Mouse (Mus musculus): ENCODE measurements around the gene Msi2. TPM values are rescaled to one million over a fixed set of nuclear protein-coding genes. Genes with fewer than 3 reads are reported as not detected.

The Msi2 gene
- total and polyA plus RNA-seq, 2 experiments from 2014 or later: 22.1 to 94.6 TPM

DNA sequence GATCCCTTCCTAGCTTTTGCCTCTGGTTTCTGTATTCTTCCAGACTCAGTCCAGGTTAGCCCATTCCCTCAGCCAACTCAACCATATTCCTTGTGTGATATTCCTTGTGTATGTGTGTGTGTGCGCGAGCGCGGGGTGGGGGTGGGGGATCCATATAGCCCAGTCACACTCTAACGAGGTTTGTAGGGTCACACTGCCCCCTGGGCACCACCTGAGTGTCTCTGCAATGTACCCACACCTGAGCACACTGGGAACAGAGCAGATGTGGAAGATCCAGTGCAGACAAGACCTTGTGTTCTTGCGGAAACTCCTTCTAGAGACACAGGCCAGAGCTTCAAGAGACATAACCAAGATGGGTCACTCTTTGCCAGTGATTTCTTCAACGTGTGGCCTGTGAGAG is 72.5 kb downstream of the Msi2 start:
- H3K27ac ChIP-seq (ENCODE audit: low read depth): no peak overlapping the region
- H3K9ac ChIP-seq (replicated peaks; ENCODE audit: low read depth, low read length): no peak overlapping the region
- no peak overlapping the region for H3K4me3 ChIP-seq (ENCODE audit: low read depth, low read length)

DNA sequence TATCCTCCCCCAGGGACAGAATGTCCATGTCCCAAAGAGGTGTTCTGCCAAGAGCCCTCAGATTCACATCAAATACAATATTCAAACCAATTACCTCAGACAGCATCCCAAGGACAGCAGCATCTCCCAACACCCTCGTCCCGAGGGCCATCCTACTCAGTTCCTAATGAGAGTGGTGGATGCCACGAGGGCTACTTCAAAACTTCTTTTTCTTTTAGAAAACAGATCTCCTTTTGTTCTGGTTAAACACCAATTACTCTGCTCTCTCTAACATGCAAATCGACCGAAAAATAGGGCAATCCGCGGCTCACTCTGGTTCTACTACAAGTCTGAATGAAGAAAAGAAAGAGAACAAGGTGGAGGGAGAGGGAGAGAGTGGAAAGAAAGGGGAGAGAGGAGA is 73.6 kb downstream of the Msi2 start:
- Histone ChIP-seq H3K4me3 (ENCODE audit: low read depth, low read length) (no peak overlapping the region), H3K4me1 (ENCODE audit: control insufficient read depth, insufficient read depth) (peaks cover 9% of the 10 kb centered on the region), H3K4me2 (ENCODE audit: low read depth, low read length) (no peak overlapping the region), H3K27ac (ENCODE audit: low read depth) (no peak overlapping the region), H3K9ac (replicated peaks; ENCODE audit: low read depth, low read length) (no peak overlapping the region), H3K27me3 (ENCODE audit: control insufficient read depth, insufficient read depth, low read length) (no peaks in the 10 kb centered on the region), H3K36me3 (replicated peaks; ENCODE audit: control insufficient read depth, insufficient read depth, low read length) (peaks cover 11% of the 10 kb centered on the region), H3K9me3 (replicated peaks; ENCODE audit: control insufficient read depth, low read length) (no peaks in the 10 kb centered on the region)
- TF ChIP-seq CTCF (IDR thresholded peaks at IDR 0.05; ENCODE audit: low read depth): no peak
- no peak for TF ChIP-seq EP300 (IDR thresholded peaks at IDR 0.05; ENCODE audit: low read depth)
- ATAC-seq (ENCODE audit: insufficient read depth, low read depth) (no peak), DNase-seq (ENCODE audit: low spot score) (no peak)
- WGBS: 79% methylated on average over 7 of the region's 7 CpGs

More for the DNA sequence above, 72.5 kb downstream of the Msi2 start:
- DNase-seq (ENCODE audit: low spot score) (no peak), ATAC-seq (ENCODE audit: insufficient read depth, low read depth) (no peak)
- no peaks in the 10 kb centered on the region for H3K27me3 ChIP-seq (ENCODE audit: control insufficient read depth, insufficient read depth, low read length)
- TF ChIP-seq CTCF (IDR thresholded peaks at IDR 0.05; ENCODE audit: low read depth): peak; percentile 8; the same call in 1 of the 2 replicates
- no peak for TF ChIP-seq EP300 (IDR thresholded peaks at IDR 0.05; ENCODE audit: low read depth)
- WGBS: 77% methylated on average over 7 of the region's 7 CpGs
- no peak overlapping the region for H3K4me2 ChIP-seq (ENCODE audit: low read depth, low read length)
- H3K36me3 ChIP-seq (replicated peaks; ENCODE audit: control insufficient read depth, insufficient read depth, low read length): peaks cover 11% of the 10 kb centered on the region
- no peaks in the 10 kb centered on the region for H3K9me3 ChIP-seq (replicated peaks; ENCODE audit: control insufficient read depth, low read length)
- H3K4me1 ChIP-seq (ENCODE audit: control insufficient read depth, insufficient read depth): peaks cover 16% of the 10 kb centered on the region

DNA sequence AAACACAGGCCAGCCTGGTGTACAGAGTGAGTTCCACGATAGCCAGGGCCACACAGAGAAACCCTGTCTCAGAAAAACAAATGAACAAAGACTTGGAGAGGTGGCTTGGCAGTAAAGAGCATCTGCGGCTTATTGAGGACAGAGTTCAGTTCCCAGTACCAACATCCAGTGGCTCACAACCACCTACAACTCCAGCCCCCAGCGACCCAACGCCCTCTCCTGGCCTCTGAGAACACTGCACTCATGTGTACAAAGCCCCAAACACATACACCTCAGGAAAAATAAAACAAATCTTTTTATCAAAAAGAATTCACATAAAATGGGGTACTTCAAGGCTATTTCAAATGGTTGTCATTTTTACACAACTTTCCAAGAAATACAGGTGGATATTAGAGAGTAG is 78.5 kb downstream of the Msi2 start:
- Histone ChIP-seq H3K4me3 (ENCODE audit: low read depth, low read length) (no peak overlapping the region), H3K4me2 (ENCODE audit: low read depth, low read length) (no peak overlapping the region), H3K9ac (replicated peaks; ENCODE audit: low read depth, low read length) (no peak overlapping the region), H3K9me3 (replicated peaks; ENCODE audit: control insufficient read depth, low read length) (no peaks in the 10 kb centered on the region), H3K36me3 (replicated peaks; ENCODE audit: control insufficient read depth, insufficient read depth, low read length) (peaks cover 11% of the 10 kb centered on the region), H3K27ac (ENCODE audit: low read depth) (no peak overlapping the region), H3K4me1 (ENCODE audit: control insufficient read depth, insufficient read depth) (peaks cover 22% of the 10 kb centered on the region), H3K27me3 (ENCODE audit: control insufficient read depth, insufficient read depth, low read length) (no peaks in the 10 kb centered on the region)
- DNase-seq (ENCODE audit: low spot score) (no peak), ATAC-seq (ENCODE audit: insufficient read depth, low read depth) (no peak)
- no peak for TF ChIP-seq EP300 (IDR thresholded peaks at IDR 0.05; ENCODE audit: low read depth)
- TF ChIP-seq CTCF (IDR thresholded peaks at IDR 0.05; ENCODE audit: low read depth): no peak
- 70% methylated on average over 4 of the region's 4 CpGs for WGBS

DNA sequence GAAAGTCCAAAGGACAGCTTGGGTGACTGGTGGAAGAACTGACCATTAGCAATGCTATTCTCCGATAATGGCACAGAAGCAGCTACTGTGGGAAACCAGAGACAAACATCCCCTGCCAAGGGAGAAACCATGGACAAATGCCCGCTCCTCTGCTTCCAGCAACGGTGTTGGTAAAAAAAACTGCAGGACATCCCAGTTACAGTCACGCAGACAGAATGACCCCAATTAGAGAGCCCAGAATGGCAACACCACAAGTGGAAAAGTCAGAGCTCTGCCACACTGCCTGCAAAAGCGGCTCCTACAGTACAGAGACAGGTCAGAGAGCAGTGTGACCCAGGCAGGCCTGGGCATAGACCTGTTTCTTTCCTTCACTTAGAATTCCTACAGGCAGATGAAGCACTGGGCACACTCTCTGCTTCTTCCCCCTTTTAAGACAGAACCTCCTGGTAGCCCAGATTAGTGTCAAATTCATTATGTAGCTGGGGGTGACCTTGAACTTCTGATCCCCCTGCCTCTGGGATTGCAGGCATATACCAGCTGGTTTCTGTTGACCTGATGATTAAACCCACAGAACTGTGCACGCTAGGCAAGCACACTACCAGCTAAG is 79.3 kb downstream of the Msi2 start:
- Histone ChIP-seq H3K9ac (replicated peaks; ENCODE audit: low read depth, low read length) (no peak overlapping the region; the same call in 1 of the 2 replicates), H3K9me3 (replicated peaks; ENCODE audit: control insufficient read depth, low read length) (no peaks in the 10 kb centered on the region), H3K27ac (ENCODE audit: low read depth) (peak overlapping the region; percentile 43), H3K4me1 (ENCODE audit: control insufficient read depth, insufficient read depth) (peaks cover 28% of the 10 kb centered on the region), H3K4me3 (ENCODE audit: low read depth, low read length) (no peak overlapping the region), H3K36me3 (replicated peaks; ENCODE audit: control insufficient read depth, insufficient read depth, low read length) (peaks cover 11% of the 10 kb centered on the region), H3K27me3 (ENCODE audit: control insufficient read depth, insufficient read depth, low read length) (no peaks in the 10 kb centered on the region), H3K4me2 (ENCODE audit: low read depth, low read length) (no peak overlapping the region)
- DNase-seq (ENCODE audit: low spot score) (no peak), ATAC-seq (ENCODE audit: insufficient read depth, low read depth) (no peak)
- TF ChIP-seq CTCF (IDR thresholded peaks at IDR 0.05; ENCODE audit: low read depth) (no peak), EP300 (IDR thresholded peaks at IDR 0.05; ENCODE audit: low read depth) (no peak)
- 55% methylated on average over 6 of the region's 6 CpGs for WGBS

DNA sequence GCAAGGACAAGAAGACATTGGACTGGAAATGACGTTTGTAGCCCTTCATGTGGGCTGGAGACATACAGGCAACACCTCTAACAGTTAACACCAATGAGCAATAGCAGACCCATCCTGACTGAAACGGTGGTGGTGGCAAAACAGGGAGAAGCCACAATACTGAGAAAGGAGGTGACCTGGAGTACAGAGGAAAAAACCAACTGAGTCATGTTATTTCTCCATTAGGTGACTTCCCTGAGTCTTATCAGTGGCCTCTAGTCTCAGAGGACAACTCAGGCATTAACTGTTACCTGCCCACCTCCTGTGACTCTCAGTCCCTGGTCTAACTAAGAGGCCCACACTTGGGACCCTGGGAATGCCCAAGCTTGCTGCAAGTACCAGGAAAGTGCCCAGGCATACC is 80.1 kb downstream of the Msi2 start:
- Histone ChIP-seq H3K27ac (ENCODE audit: low read depth) (0 out of 2 replicates have a peak overlapping the region, but pooled peaks have one; percentile 43), H3K4me2 (ENCODE audit: low read depth, low read length) (no peak overlapping the region), H3K36me3 (replicated peaks; ENCODE audit: control insufficient read depth, insufficient read depth, low read length) (peaks cover 16% of the 10 kb centered on the region), H3K27me3 (ENCODE audit: control insufficient read depth, insufficient read depth, low read length) (no peaks in the 10 kb centered on the region), H3K4me1 (ENCODE audit: control insufficient read depth, insufficient read depth) (peaks cover 30% of the 10 kb centered on the region), H3K4me3 (ENCODE audit: low read depth, low read length) (no peak overlapping the region), H3K9ac (replicated peaks; ENCODE audit: low read depth, low read length) (no peak overlapping the region), H3K9me3 (replicated peaks; ENCODE audit: control insufficient read depth, low read length) (no peaks in the 10 kb centered on the region)
- DNase-seq (ENCODE audit: low spot score) (no peak), ATAC-seq (ENCODE audit: insufficient read depth, low read depth) (peak; percentile 24; the same call in 1 of the 2 replicates)
- 15% methylated on average over 2 of the region's 2 CpGs for WGBS
- TF ChIP-seq EP300 (IDR thresholded peaks at IDR 0.05; ENCODE audit: low read depth) (no peak), CTCF (IDR thresholded peaks at IDR 0.05; ENCODE audit: low read depth) (no peak)

DNA sequence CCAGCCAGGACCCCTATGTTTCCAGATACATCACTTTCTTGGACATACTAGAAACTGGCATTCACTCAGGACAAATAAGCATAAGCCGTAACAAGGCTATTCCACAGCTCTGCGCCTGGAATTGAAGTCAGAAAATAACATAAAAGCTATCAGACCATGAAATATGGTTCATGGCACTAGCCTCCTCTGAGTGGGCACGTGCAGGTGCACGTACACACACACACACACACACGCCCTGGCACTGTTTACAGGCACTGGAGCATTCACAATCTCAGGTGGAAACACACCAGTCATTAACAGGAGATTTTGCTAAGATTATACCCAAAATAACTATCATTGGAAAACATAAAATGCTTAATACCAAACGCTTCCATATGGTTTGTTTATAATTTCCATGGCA is 81.4 kb downstream of the Msi2 start:
- no peaks in the 10 kb centered on the region for H3K9me3 ChIP-seq (replicated peaks; ENCODE audit: control insufficient read depth, low read length)
- H3K4me3 ChIP-seq (ENCODE audit: low read depth, low read length): no peak overlapping the region
- 91% methylated on average over 6 of the region's 6 CpGs for WGBS
- peaks cover 12% of the 10 kb centered on the region for H3K36me3 ChIP-seq (replicated peaks; ENCODE audit: control insufficient read depth, insufficient read depth, low read length)
- ATAC-seq (ENCODE audit: insufficient read depth, low read depth) (no peak), DNase-seq (ENCODE audit: low spot score) (no peak)
- peaks cover 30% of the 10 kb centered on the region for H3K4me1 ChIP-seq (ENCODE audit: control insufficient read depth, insufficient read depth)
- no peaks in the 10 kb centered on the region for H3K27me3 ChIP-seq (ENCODE audit: control insufficient read depth, insufficient read depth, low read length)
- H3K27ac ChIP-seq (ENCODE audit: low read depth): no peak overlapping the region
- H3K4me2 ChIP-seq (ENCODE audit: low read depth, low read length): no peak overlapping the region
- no peak overlapping the region for H3K9ac ChIP-seq (replicated peaks; ENCODE audit: low read depth, low read length)
- TF ChIP-seq CTCF (IDR thresholded peaks at IDR 0.05; ENCODE audit: low read depth): no peak
- TF ChIP-seq EP300 (IDR thresholded peaks at IDR 0.05; ENCODE audit: low read depth): no peak
